Comparison of ENCODE assay signal across 9 mouse cellular contexts in genomic region chr3:27317288-27318024, GRCm38 (mm10). TPM values are rescaled to one million over a fixed set of nuclear protein-coding genes. Genes with fewer than 3 reads are reported as not detected.
DNase-seq lines count a peak whose midpoint lies in the region; ATAC-seq and TF ChIP-seq lines count a peak whose summit lies in the region.
"Had no signal": no experiment of that assay in that cellular context is flagged by ENCODE, and none has a peak within 500 bp of the region (broad histone marks: within the 10 kb centered on the region; RNA-seq: fewer than 3 reads in every experiment).

No protein-coding gene starts in this region.

- H3K4me3 ChIP-seq in heart, embryonic 13.5 days, result peak overlapping the region; percentile 28
- H3K4me3 ChIP-seq in heart, embryonic 10.5 days, result no peak overlapping the region
- H3K4me3 ChIP-seq in midbrain, postnatal 0 days (ENCODE audit: low read depth, low read length), result no peak overlapping the region
- no peak overlapping the region for H3K4me3 ChIP-seq in midbrain, embryonic 15.5 days
- H3K4me3 ChIP-seq in intestine, postnatal 0 days (ENCODE audit: low read depth, low read length), result peak overlapping the region; percentile 49
- peak overlapping the region; percentile 77 for H3K4me3 ChIP-seq in small intestine, adult 2 months (ENCODE audit: low read depth, low read length)

- no peak overlapping the region for H3K27ac ChIP-seq in heart, embryonic 13.5 days (replicated peaks)
- H3K27ac ChIP-seq in heart, embryonic 10.5 days, result no peak overlapping the region
- H3K27ac ChIP-seq in midbrain, postnatal 0 days (ENCODE audit: low read depth, low read length), result no peak overlapping the region
- H3K27ac ChIP-seq in midbrain, embryonic 15.5 days, result no peak overlapping the region
- H3K27ac ChIP-seq in intestine, postnatal 0 days (ENCODE audit: low read depth, low read length), result peak overlapping the region; percentile 61
- H3K27ac ChIP-seq in small intestine, adult 2 months (ENCODE audit: insufficient read depth, low read depth, low read length), result peak overlapping the region; percentile 97

- DNase-seq in heart, embryonic 10.5 days (ENCODE audit: low spot score), result no peak
- DNase-seq in midbrain, postnatal 0 days (ENCODE audit: low spot score), result peak; percentile 38
- no peak for DNase-seq in layer of hippocampus, postnatal 36 days
- DNase-seq in natural killer cell, adult 2 months (ENCODE audit: low spot score in 2 of 2), result no peak

- H3K27me3 ChIP-seq in heart, embryonic 13.5 days (replicated peaks), result no peaks in the 10 kb centered on the region
- H3K27me3 ChIP-seq in heart, embryonic 10.5 days (ENCODE audit: insufficient read depth, poor library complexity, severe bottlenecking), result no peaks in the 10 kb centered on the region
- H3K27me3 ChIP-seq in midbrain, postnatal 0 days (ENCODE audit: insufficient read depth, low read length), result no peaks in the 10 kb centered on the region
- no peaks in the 10 kb centered on the region for H3K27me3 ChIP-seq in midbrain, embryonic 15.5 days (replicated peaks)
- H3K27me3 ChIP-seq in intestine, postnatal 0 days (replicated peaks; ENCODE audit: control insufficient read depth, insufficient read depth, low read length), result no peaks in the 10 kb centered on the region
- H3K27me3 ChIP-seq in small intestine, adult 2 months (ENCODE audit: control insufficient read depth, insufficient read depth, low read length), result no peaks in the 10 kb centered on the region

- no peaks in the 10 kb centered on the region for H3K9me3 ChIP-seq in heart, embryonic 13.5 days
- H3K9me3 ChIP-seq in heart, embryonic 10.5 days, result no peaks in the 10 kb centered on the region
- no peaks in the 10 kb centered on the region for H3K9me3 ChIP-seq in midbrain, postnatal 0 days (ENCODE audit: low read length)
- H3K9me3 ChIP-seq in midbrain, embryonic 15.5 days, result no peaks in the 10 kb centered on the region
- H3K9me3 ChIP-seq in intestine, postnatal 0 days (ENCODE audit: control insufficient read depth), result no peaks in the 10 kb centered on the region

- no peak for TF ChIP-seq CTCF in midbrain, postnatal 0 days (IDR thresholded peaks at IDR 0.05)
- TF ChIP-seq CTCF in intestine, postnatal 0 days (IDR thresholded peaks at IDR 0.05; ENCODE audit: low read depth), result no peak
- TF ChIP-seq CTCF in small intestine, adult 2 months (IDR thresholded peaks at IDR 0.05; ENCODE audit: extremely low read depth, insufficient read length, insufficient replicate concordance, low read depth, low read length), result no peak

- H3K9ac ChIP-seq in heart, embryonic 13.5 days, result peak overlapping the region; percentile 40; the same call in 1 of the 2 replicates
- no peak overlapping the region for H3K9ac ChIP-seq in midbrain, postnatal 0 days (replicated peaks; ENCODE audit: low read length, poor library complexity, severe bottlenecking)
- H3K9ac ChIP-seq in midbrain, embryonic 15.5 days, result no peak overlapping the region
- peak overlapping the region; percentile 1 for H3K9ac ChIP-seq in intestine, postnatal 0 days (ENCODE audit: low read depth, low read length)

- H3K4me1 ChIP-seq in heart, embryonic 13.5 days, result peaks cover 10% of the 10 kb centered on the region
- H3K4me1 ChIP-seq in heart, embryonic 10.5 days, result no peaks in the 10 kb centered on the region
- H3K4me1 ChIP-seq in midbrain, postnatal 0 days (ENCODE audit: insufficient read depth, low read length), result no peaks in the 10 kb centered on the region
- H3K4me1 ChIP-seq in midbrain, embryonic 15.5 days, result no peaks in the 10 kb centered on the region
- H3K4me1 ChIP-seq in intestine, postnatal 0 days (replicated peaks; ENCODE audit: control insufficient read depth, insufficient read depth, low read length), result peaks cover 3% of the 10 kb centered on the region; the same call in 1 of the 2 replicates
- peaks cover 16% of the 10 kb centered on the region for H3K4me1 ChIP-seq in small intestine, adult 2 months (ENCODE audit: control insufficient read depth, insufficient read depth, insufficient read length, low read length)

- H3K36me3 ChIP-seq in heart, embryonic 13.5 days, result no peaks in the 10 kb centered on the region
- no peaks in the 10 kb centered on the region for H3K36me3 ChIP-seq in heart, embryonic 10.5 days
- H3K36me3 ChIP-seq in midbrain, postnatal 0 days (ENCODE audit: insufficient read depth, low read length), result no peaks in the 10 kb centered on the region
- no peaks in the 10 kb centered on the region for H3K36me3 ChIP-seq in midbrain, embryonic 15.5 days (replicated peaks)
- no peaks in the 10 kb centered on the region for H3K36me3 ChIP-seq in intestine, postnatal 0 days (ENCODE audit: control insufficient read depth, insufficient read depth)
- H3K36me3 ChIP-seq in small intestine, adult 2 months (ENCODE audit: control insufficient read depth, insufficient read depth, low read length), result peaks cover 2% of the 10 kb centered on the region; the same call in 1 of the 2 replicates

- WGBS in heart, embryonic 13.5 days, result 39% methylated on average over 4 of the region's 4 CpGs
- 79% methylated on average over 4 of the region's 4 CpGs for WGBS in heart, embryonic 10.5 days
- WGBS in midbrain, postnatal 0 days, result 46% methylated on average over 4 of the region's 4 CpGs
- 64% methylated on average over 4 of the region's 4 CpGs for WGBS in midbrain, embryonic 15.5 days
- 12% methylated on average over 4 of the region's 4 CpGs for WGBS in intestine, postnatal 0 days
- 1% methylated on average over 4 of the region's 4 CpGs for WGBS in small intestine, adult 2 months

- no peak for TF ChIP-seq POLR2A in small intestine, adult 2 months (IDR thresholded peaks at IDR 0.05; ENCODE audit: low read depth, low read length)

- peak overlapping the region; percentile 54 for H3K4me2 ChIP-seq in heart, embryonic 13.5 days
- H3K4me2 ChIP-seq in midbrain, postnatal 0 days (ENCODE audit: low read depth, low read length, poor library complexity, severe bottlenecking), result no peak overlapping the region; the same call in 1 of the 2 replicates
- H3K4me2 ChIP-seq in midbrain, embryonic 15.5 days, result no peak overlapping the region
- H3K4me2 ChIP-seq in intestine, postnatal 0 days (replicated peaks; ENCODE audit: low read depth), result peak overlapping the region; percentile 70

- no peak for ATAC-seq in heart, embryonic 13.5 days (ENCODE audit: extremely low read depth, insufficient number of reproducible peaks, low FRiP score, low TSS enrichment)
- ATAC-seq in midbrain, postnatal 0 days (ENCODE audit: low FRiP score), result no peak
- ATAC-seq in midbrain, embryonic 15.5 days (replicated peaks), result no peak
- no peak for ATAC-seq in intestine, postnatal 0 days

RNA-seq across cellular contexts. Expression of gene Tnfsf10, which starts 0.6 kb away (rescaled TPM):
- polyA plus RNA-seq in heart, embryonic 13.5 days (2015; fragmentation: Nextera tagmentation; extraction: Ambion mirVana), result 0.11 and 0.31 TPM in 2 replicates
- not detected in 2 replicates for polyA plus RNA-seq in heart, embryonic 10.5 days (2016; fragmentation: Nextera tagmentation; extraction: Ambion mirVana)
- 0.47 and 3.3 TPM in 2 replicates for total RNA-seq in midbrain, postnatal 0 days (2014; rRNA removed)
- polyA plus RNA-seq in midbrain, postnatal 0 days (2015; fragmentation: Nextera tagmentation; extraction: Ambion mirVana), result 0.27 and 0.33 TPM in 2 replicates
- polyA plus RNA-seq in midbrain, embryonic 15.5 days (2015; fragmentation: Nextera tagmentation; extraction: Ambion mirVana), result 0.17 and 0.19 TPM in 2 replicates
- 3.1 TPM in 2 replicates for polyA plus RNA-seq in intestine, postnatal 0 days (2015; fragmentation: Nextera tagmentation; extraction: Ambion mirVana)
- 3.5 and 10.0 TPM in 2 replicates for polyA plus RNA-seq in small intestine, adult 2 months (2012; rRNA removed)
- total RNA-seq in layer of hippocampus, postnatal 36 days (2021), result 1 to 10 TPM; 1.0 to 1.4 TPM

RNA-seq across cellular contexts. Expression of gene Ghsr, which starts 53.7 kb away (rescaled TPM):
- polyA plus RNA-seq in heart, embryonic 13.5 days (2015; fragmentation: Nextera tagmentation; extraction: Ambion mirVana), result not detected in 2 replicates
- not detected in 2 replicates for polyA plus RNA-seq in heart, embryonic 10.5 days (2016; fragmentation: Nextera tagmentation; extraction: Ambion mirVana)
- 2.5 and 2.8 TPM in 2 replicates for total RNA-seq in midbrain, postnatal 0 days (2014; rRNA removed)
- polyA plus RNA-seq in midbrain, postnatal 0 days (2015; fragmentation: Nextera tagmentation; extraction: Ambion mirVana), result 0.59 and 0.65 TPM in 2 replicates
- polyA plus RNA-seq in midbrain, embryonic 15.5 days (2015; fragmentation: Nextera tagmentation; extraction: Ambion mirVana), result 0.47 and 0.63 TPM in 2 replicates
- 0.04 TPM in 1 of 2 replicates, not detected in the other for polyA plus RNA-seq in intestine, postnatal 0 days (2015; fragmentation: Nextera tagmentation; extraction: Ambion mirVana)
- polyA plus RNA-seq in small intestine, adult 2 months (2012; rRNA removed), result 0.03 TPM in 1 of 2 replicates, not detected in the other
- 1 to 10 TPM; 1.1 to 1.3 TPM for total RNA-seq in layer of hippocampus, postnatal 36 days (2021)
- total RNA-seq: gastrocnemius, postnatal 25 days had no signal

Comparison
In these comparisons a context has a peak if more than half of its experiments do, and no peak if none do; other contexts are left out.
1. H3K4me3 ChIP-seq: peak in heart, embryonic 13.5 days (single experiment), intestine, postnatal 0 days (single experiment) and small intestine, adult 2 months (single experiment); none in heart, embryonic 10.5 days (single experiment), midbrain, postnatal 0 days (single experiment) and midbrain, embryonic 15.5 days (single experiment).
2. H3K27ac ChIP-seq: peak in intestine, postnatal 0 days (single experiment) and small intestine, adult 2 months (single experiment); none in heart, embryonic 13.5 days (single experiment), heart, embryonic 10.5 days (single experiment), midbrain, postnatal 0 days (single experiment) and midbrain, embryonic 15.5 days (single experiment).
3. H3K4me2 ChIP-seq: peak in heart, embryonic 13.5 days (single experiment) and intestine, postnatal 0 days (single experiment); none in midbrain, postnatal 0 days (single experiment) and midbrain, embryonic 15.5 days (single experiment).
4. H3K9ac ChIP-seq: peak in heart, embryonic 13.5 days (single experiment) and intestine, postnatal 0 days (single experiment); none in midbrain, postnatal 0 days (single experiment) and midbrain, embryonic 15.5 days (single experiment).